Mouse (Mus musculus): ENCODE data around the gene Ing1.

Ing1 gene

DNA sequence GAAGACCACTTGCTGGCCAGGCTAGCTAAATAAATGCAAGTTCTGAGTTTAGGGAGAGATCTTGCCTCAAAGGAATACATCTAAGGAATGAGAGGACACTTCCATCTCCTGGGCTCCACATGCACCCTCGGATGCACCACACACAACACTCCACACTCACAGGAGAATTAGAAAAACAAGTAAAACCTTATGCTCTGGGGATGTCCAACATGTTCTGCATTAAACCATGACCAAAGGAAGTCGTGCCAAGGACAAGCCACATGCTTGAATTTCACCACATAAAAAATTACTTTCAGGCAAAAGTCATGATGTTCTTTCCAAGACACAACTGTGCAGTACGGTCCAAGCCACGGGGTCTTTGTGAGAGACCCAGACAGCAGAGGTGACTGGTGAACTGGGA lies 36.5 kb downstream of the Ing1 start:
- no peak for DNase-seq (ENCODE audit: low spot score in 2 of 2)

DNA sequence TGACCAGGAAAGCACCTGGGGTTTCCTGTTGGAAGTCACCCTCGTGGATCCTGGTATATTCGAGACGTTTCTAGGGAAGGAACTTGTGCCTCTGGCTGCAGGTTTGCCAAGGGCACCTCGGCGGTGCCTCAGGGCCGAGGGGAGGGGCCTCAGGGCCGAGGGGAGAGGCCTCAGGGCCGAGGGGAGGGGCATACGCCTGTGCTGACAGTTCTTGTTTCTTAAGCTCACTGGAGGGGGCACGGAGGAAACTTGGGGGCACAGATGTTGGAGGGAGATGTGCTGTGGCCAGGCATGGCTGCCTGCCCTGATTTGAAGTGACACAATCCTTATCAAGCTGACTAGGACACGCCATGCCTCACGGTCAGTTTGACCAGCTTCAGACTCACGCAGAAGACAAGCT lies 36.9 kb downstream of the Ing1 start:
- no peak for DNase-seq (ENCODE audit: low spot score in 2 of 2)

DNA sequence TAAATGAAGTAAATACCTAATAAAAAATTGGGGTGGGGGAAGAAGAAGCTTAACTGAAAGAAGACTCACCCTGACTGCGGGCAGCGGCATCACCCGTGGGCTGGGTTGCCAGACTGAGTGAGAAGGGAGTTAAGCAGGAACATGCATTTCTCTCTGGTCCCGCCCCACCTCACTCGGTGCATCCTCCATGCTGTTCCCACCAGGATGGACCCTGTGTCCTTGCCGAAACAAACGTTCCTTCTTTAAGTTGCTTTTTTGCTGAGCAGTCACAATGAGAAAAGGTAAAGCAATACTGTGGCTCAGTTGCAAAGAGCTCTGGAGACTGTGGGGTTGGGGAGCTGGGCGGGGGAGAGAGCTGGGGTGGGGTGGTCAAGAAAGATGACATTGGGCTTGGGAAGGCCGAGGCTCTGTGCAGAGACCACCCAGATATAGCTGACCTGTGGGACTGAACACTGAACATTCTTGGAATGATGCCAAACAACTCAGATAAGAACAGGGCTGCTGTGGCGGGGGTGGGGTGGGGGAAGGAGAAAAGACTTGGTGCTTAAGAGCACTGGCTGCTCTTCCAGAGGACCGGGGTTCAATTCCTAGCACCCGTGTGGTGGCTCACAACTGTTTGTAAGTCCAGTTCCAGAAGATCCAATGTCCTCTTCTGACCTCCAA lies 38.0 kb downstream of the Ing1 start:
- no peak for DNase-seq (ENCODE audit: low spot score in 2 of 2)

DNA sequence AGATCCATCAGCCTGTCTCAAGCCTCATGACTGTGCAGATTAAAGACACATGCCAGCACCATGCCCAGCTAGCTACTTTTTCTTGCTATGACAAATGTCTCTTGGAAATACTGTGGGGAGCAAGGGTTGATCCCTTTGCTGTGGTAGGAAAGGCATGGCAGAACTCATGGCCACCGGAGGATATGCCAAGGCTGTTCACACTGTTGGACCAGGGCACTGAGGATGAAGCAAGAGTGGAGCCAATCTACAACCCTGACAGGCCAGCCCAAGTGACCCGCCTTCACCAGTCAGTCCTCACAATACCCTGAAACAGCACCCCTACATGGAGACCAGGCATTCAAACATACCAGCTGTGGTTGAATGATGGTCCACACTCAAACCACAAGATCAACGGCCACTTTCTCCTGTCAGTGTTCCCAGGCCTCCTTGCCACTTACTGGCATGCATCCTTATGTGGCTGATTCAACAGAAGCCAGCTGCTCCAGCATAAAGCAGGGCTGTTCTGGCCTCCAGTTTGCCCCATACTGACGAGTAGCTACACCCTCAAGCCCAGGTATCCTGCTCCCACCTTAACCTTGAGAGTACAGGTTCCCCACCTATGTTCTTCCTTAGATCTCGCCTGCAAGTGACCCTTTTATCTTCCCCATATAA lies 45.1 kb downstream of the Ing1 start:
- no peak for DNase-seq (ENCODE audit: low spot score in 2 of 2)

DNA sequence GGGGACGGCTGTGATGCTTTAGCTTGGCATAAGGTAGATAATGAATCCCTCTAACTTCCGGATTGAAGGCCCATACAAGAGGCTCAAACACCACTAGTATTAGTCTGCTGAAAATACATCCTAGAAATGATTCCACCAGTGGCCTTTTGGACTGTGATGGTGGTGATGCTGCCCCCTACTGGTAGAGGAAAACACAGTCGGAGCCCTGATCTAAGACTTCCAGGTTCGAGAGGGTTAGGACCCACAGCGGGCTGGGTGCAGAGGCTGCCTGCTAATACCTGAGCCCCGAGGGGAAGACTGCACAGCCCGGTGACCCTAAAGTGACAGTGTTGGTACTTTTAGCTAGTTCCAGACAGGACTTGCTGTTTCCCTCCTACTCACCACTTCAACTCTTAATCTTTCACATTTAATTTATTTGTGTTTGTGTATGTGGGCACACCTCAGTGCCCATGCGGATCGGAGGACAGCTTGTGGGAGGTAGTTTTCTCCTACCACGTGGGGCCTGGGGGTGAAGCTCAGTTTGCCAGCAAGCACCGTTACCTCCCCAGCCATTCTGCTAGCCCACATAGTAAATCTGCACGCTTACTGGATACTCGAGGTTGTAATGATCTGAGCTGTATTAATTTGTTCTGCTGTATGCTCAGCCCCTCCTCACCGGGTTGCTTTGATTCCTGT lies 46.8 kb downstream of the Ing1 start:
- peak; percentile 17 to 44 for DNase-seq (ENCODE audit: low spot score in 2 of 2)

DNA sequence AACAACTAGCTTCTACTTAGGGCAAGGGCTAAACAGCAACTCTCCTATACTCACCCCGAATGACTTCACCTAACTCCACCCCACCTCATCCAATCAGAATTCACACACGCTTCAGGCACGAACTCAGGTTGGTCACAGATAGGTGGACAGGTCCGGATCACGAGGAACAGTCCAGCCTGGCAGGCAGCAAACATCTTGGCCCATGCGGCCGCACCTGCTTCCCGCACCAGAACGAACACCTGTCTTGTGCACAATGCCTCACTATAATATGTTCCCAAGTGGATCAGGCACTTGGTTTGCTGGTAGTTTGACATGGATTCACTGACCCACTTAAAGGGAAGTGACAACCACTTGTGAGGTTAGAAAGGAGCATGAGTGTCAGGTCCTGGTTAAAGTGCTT lies 53.5 kb downstream of the Ing1 start:
- DNase-seq (ENCODE audit: low spot score in 2 of 2) = no peak
